Mouse (Mus musculus) E14TG2a.4 (cell line): ENCODE measurements at regions not wholly inside any gene's neighbourhood (a gene's known extent, or its start where the extent isn't known, plus 50 kb on each side); places are given as distances from the start of the nearest gene placed in this dataset.

Experiments
- H3K27me3 ChIP-seq: 2 replicates; pipeline ENCODE4 v1.6.1; 2014; ENCODE audit warnings: low read length, control low read depth; ENCODE audit not compliant: insufficient read depth
- H3K36me3 ChIP-seq: 2 replicates; pipeline ENCODE4 v1.6.1; 2014; ENCODE audit warnings: low read length, control low read depth; ENCODE audit not compliant: insufficient read depth
- H3K4me1 ChIP-seq: replicated peaks from 2 replicates; pipeline ENCODE4 v1.6.1; 2014; ENCODE audit warnings: low read depth, low read length, control low read depth
- H3K4me3 ChIP-seq: replicated peaks from 2 replicates; pipeline ENCODE4 v1.5.1; 2014; ENCODE audit warnings: mild to moderate bottlenecking, low read length
- H3K9me3 ChIP-seq: 2 replicates; pipeline ENCODE4 v1.6.1; 2014; ENCODE audit warnings: low read length, control low read depth
- CTCF ChIP-seq: conservative IDR thresholded peaks from 2 replicates; pipeline ENCODE4 v1.5.1; 2014; ENCODE audit warnings: low read length
- NANOG ChIP-seq: IDR thresholded peaks from 2 replicates; pipeline ENCODE4 v1.6.1; 2014; ENCODE audit warnings: borderline replicate concordance, low read length, mixed read lengths
- POU5F1 ChIP-seq: IDR thresholded peaks from 2 replicates; pipeline ENCODE4 v1.6.1; 2014; ENCODE audit warnings: low read length, borderline replicate concordance

DNA sequence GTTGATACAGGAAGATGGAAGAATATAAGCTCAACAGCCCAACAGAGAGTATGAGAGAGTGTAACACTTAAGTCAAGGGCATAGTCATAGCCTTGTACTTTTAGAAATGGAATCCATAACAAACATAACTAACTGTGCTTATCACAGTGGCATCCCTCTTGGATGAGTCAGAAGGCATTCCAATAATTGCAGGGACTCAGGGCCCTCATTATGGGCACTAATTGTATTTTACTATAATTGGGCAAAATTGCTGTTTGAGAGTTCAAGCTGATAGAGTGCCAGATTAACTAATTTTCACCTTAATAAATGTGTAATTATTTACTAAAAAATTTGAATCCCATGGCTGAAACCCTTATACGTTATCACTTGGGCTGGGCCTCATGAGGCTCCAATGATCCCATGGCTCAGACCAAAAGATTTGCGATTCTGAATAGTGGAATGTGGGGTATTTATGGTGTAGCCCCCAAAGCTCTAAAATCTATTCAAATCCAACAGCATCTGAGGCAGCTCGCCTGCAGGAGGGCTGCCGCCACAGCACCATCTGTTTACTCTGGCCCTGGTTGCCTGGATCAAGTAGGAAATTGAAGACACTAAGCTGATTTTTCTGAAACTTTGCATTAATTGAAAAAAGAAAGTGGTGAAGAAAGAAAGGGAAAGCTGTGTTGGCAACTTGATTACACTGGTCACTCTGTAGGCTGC, 456.7 kb downstream of the Elavl2 start:
- H3K36me3 ChIP-seq: no peaks in the 10 kb centered on the region
- H3K9me3 ChIP-seq: no peaks in the 10 kb centered on the region
- TF ChIP-seq NANOG (no peak), CTCF (no peak), POU5F1 (no peak)
- no peak overlapping the region for H3K4me3 ChIP-seq
- H3K27me3 ChIP-seq: no peaks in the 10 kb centered on the region
- H3K4me1 ChIP-seq: no peaks in the 10 kb centered on the region

DNA sequence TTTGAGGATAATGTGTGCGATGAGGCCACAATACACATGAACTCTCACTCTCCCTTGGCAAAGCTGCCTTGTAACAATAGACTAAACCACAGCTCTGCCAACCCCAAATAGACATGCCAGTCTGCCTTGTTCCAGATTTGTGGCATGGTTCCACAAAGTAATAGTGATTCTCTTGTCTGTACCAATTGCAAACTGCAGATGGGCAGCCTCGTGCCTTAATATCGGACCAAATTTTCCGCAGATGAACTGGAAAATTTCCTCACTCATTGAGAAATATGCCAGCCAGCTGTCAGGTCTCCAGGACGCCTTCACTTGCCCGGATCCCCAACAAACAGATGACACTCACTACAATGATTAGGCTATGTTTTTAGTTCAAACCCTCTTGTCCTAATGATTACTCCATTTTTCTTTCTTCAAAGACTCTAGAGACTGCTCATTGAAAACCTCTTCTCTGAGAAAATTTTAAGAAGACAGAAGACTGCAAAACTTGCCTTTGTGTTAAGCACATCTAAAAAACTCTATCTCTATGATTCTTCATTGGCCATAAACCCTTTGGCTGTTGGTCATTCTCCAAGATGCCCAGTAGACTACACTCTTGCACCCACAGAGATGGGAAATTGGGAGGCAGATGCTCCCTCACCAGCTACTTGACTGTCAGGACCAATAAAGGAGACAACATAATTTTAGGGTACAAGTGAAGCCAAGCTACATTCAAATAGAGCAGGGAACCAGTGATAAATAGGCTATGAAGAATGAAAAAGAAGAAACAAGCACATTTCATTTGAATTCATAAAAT, 483.1 kb downstream of the Elavl2 start:
- TF ChIP-seq POU5F1: no peak
- TF ChIP-seq NANOG: no peak
- no peak for TF ChIP-seq CTCF
- no peaks in the 10 kb centered on the region for H3K27me3 ChIP-seq
- H3K4me1 ChIP-seq: no peaks in the 10 kb centered on the region
- H3K36me3 ChIP-seq: no peaks in the 10 kb centered on the region
- no peaks in the 10 kb centered on the region for H3K9me3 ChIP-seq
- H3K4me3 ChIP-seq: no peak overlapping the region

DNA sequence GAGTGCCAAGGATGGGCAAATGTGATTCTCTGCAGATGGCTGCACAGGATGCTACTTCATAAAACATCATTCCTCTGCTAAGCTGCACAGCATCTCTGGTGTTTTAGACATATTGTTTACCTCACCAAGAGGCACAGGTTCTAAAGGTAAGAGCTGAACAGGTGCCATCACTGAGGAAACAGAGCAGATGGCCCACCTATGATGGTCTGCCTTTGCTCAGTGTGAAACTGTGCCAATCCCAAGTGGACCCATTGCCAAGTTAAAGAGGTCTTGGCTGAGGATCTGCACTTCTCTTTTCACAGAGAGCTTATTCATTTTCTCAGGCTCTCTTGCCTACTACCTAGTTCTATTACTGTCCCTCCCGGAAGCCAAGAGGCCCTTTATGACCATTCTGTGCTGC, 494.3 kb downstream of the Elavl2 start:
- no peak for TF ChIP-seq CTCF
- no peak for TF ChIP-seq POU5F1
- TF ChIP-seq NANOG: no peak
- no peaks in the 10 kb centered on the region for H3K27me3 ChIP-seq
- H3K36me3 ChIP-seq: no peaks in the 10 kb centered on the region
- no peaks in the 10 kb centered on the region for H3K4me1 ChIP-seq
- no peak overlapping the region for H3K4me3 ChIP-seq
- no peaks in the 10 kb centered on the region for H3K9me3 ChIP-seq

DNA sequence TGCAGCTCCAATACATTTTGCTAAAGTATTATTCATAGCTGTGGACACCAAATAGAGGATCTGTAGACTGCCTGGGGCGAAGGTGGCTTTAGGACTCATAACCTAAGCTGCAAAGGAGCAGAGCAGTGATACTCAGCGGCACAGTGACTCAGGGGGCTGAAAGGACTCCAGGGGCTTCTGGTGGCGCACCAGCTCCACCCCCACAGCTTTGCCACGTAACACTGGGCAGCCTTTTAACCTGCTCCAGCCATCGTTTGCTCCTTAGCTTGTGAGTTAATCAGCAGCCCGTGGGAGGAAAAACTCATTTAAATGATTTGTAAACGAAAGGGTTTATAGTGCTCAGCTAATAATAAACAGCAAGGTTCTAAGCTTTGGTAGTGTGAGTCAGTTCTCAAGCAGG, 532.4 kb downstream of the Elavl2 start:
- Histone ChIP-seq H3K36me3 (no peaks in the 10 kb centered on the region), H3K4me3 (no peak overlapping the region), H3K27me3 (no peaks in the 10 kb centered on the region), H3K4me1 (no peaks in the 10 kb centered on the region), H3K9me3 (no peaks in the 10 kb centered on the region)
- TF ChIP-seq CTCF: no peak
- TF ChIP-seq POU5F1: no peak
- no peak for TF ChIP-seq NANOG

DNA sequence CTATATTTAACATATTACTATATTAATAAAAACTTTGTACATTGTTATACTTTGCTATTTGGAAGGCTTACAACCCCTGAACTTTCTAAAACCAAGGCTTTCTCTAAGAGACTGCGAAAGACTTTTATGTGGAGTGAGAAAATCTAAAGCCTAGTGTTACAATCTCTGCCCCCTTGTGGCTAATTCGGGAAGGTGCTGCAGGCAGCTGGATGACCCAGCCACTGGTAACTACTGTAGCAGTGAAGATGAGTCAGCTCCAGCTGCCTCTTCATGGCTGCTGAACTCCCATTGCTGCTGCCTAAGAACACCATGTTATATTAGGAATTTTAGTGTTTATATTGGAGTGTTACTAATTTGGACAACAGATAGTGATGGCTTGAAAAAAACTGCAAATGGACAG, 539.7 kb downstream of the Elavl2 start:
- H3K36me3 ChIP-seq: no peaks in the 10 kb centered on the region
- no peak overlapping the region for H3K4me3 ChIP-seq
- TF ChIP-seq POU5F1 (no peak), CTCF (peak; percentile 74)
- no peaks in the 10 kb centered on the region for H3K9me3 ChIP-seq
- no peaks in the 10 kb centered on the region for H3K4me1 ChIP-seq
- H3K27me3 ChIP-seq: no peaks in the 10 kb centered on the region

DNA sequence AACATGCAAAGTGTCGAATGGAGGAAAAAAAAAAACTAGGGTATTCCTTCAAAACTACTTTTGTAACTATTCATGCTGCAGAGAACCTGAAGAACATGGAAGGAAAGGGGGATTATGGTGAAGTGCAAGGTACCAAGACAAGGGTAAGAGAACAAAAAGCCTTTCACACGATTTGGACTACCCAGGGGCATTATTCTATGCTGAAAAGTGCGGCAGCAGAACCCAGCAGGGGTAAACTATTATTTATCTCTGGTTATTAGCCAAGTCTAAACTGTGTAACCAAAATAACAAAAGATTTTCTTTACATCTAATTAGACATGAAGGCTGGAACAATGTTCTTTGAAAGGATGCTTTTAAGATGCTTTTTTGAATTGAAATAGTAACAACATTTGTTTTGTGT, 560.8 kb downstream of the Elavl2 start:
- Histone ChIP-seq H3K4me1 (no peaks in the 10 kb centered on the region), H3K4me3 (no peak overlapping the region), H3K36me3 (no peaks in the 10 kb centered on the region), H3K27me3 (no peaks in the 10 kb centered on the region), H3K9me3 (no peaks in the 10 kb centered on the region)
- no peak for TF ChIP-seq CTCF
- no peak for TF ChIP-seq NANOG
- TF ChIP-seq POU5F1: no peak

DNA sequence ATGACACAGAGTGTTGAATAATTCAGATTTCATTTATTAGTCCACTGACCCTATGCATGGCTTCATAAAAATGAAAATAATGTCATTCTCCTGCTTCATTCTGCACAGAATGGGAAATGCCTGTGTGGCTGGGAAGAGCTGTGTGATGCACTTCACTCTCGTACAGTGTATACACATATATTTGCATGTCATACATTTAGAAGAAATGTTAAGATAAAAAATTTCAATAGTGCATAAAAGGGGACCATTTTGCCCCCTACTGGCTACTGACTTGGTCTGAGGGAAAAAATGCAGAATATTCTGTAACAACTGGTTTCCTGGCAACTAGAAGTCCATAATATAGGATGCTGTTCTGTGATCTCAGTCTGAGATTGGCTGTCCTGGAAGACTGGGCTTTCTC, 580.5 kb downstream of the Zfp352 start:
- Histone ChIP-seq H3K36me3 (no peaks in the 10 kb centered on the region), H3K9me3 (no peaks in the 10 kb centered on the region), H3K27me3 (no peaks in the 10 kb centered on the region), H3K4me3 (no peak overlapping the region), H3K4me1 (no peaks in the 10 kb centered on the region)
- TF ChIP-seq POU5F1: no peak
- TF ChIP-seq CTCF: no peak
- no peak for TF ChIP-seq NANOG

DNA sequence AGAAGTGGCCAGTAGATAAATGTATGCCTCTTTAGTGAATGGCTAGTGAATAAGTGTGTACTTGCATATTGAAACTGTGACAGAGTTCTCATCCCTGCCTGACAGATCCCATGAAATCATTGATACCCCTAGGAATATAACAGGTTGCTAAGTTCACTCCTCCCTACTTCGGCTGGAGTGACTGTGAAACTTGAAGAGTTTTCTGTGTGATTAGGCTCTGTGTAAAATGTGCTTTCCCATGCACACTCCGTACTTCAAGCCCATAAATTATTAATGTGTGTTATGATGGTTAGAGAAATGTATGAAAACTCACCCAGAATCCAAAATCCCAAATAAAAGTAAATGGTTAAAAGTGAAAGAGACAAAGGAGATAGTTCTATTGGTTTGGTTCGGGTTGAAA, 580.0 kb downstream of the Zfp352 start:
- TF ChIP-seq NANOG (no peak), POU5F1 (no peak), CTCF (no peak)
- no peaks in the 10 kb centered on the region for H3K36me3 ChIP-seq
- H3K9me3 ChIP-seq: no peaks in the 10 kb centered on the region
- no peak overlapping the region for H3K4me3 ChIP-seq
- H3K4me1 ChIP-seq: no peaks in the 10 kb centered on the region
- H3K27me3 ChIP-seq: no peaks in the 10 kb centered on the region

DNA sequence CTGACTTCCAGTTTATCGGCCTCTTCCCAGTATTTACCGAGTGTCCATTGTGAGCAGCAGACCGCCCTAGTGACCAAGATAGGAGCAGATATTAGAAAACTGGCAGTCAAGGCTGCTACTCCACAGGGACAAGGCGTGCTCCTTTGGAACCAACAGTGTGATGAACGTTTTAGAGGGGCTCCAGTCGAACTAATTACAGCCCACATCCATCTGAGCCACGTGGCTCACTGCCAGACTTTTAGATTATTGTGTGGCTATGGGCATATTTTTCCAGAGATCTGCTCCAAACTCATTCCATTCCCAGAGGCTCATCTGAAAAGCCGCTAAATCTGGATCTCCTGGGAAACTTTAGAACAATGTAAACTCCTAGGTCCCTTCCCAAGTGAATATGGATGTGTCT, 578.9 kb downstream of the Zfp352 start:
- Histone ChIP-seq H3K36me3 (no peaks in the 10 kb centered on the region), H3K4me3 (no peak overlapping the region), H3K4me1 (no peaks in the 10 kb centered on the region), H3K9me3 (no peaks in the 10 kb centered on the region), H3K27me3 (no peaks in the 10 kb centered on the region)
- TF ChIP-seq CTCF (no peak), POU5F1 (no peak), NANOG (no peak)
